Mouse (Mus musculus): ENCODE data around the gene Supt16.

Supt16 gene

GRCm38 (mm10) chr14:52146540-52146939, 50.7 kb downstream of the Supt16 start:
- DNase-seq (ENCODE audit: low read depth, low spot score), result no peak

- DNase-seq (ENCODE audit: low read depth, low spot score), result no peak
Measured at GRCm38 (mm10) chr14:52144165-52144564, 53.1 kb downstream of the Supt16 start.

GRCm38 (mm10) chr14:52141445-52142127, 55.6 kb downstream of the Supt16 start:
- no peak for DNase-seq (ENCODE audit: low read depth, low spot score)

GRCm38 (mm10) chr14:52140577-52141444, 56.4 kb downstream of the Supt16 start:
- no peak for DNase-seq (ENCODE audit: low read depth, low spot score)

GRCm38 (mm10) chr14:52133584-52133983, 63.6 kb downstream of the Supt16 start:
- DNase-seq (ENCODE audit: low read depth, low spot score), result no peak

- no peak for DNase-seq (ENCODE audit: low read depth, low spot score)
Measured at GRCm38 (mm10) chr14:52124636-52125035, 72.6 kb downstream of the Supt16 start.

- DNase-seq (ENCODE audit: low read depth, low spot score), result no peak
Measured at GRCm38 (mm10) chr14:52123918-52124317, 73.3 kb downstream of the Supt16 start.

- DNase-seq (ENCODE audit: low read depth, low spot score), result no peak
Measured at GRCm38 (mm10) chr14:52120169-52120568, 77.0 kb downstream of the Supt16 start.

GRCm38 (mm10) chr14:52118823-52119608, 78.2 kb downstream of the Supt16 start:
- no peak for DNase-seq (ENCODE audit: low read depth, low spot score)

- DNase-seq (ENCODE audit: low read depth, low spot score), result no peak
Measured at GRCm38 (mm10) chr14:52118456-52118822, 78.8 kb downstream of the Supt16 start.

GRCm38 (mm10) chr14:52117241-52117640, 80.0 kb downstream of the Supt16 start:
- no peak for DNase-seq (ENCODE audit: low read depth, low spot score)

GRCm38 (mm10) chr14:52114101-52114500, 83.1 kb downstream of the Supt16 start:
- no peak for DNase-seq (ENCODE audit: low read depth, low spot score)
